Mouse (Mus musculus): ENCODE data around the gene Mitd1.

DNA sequence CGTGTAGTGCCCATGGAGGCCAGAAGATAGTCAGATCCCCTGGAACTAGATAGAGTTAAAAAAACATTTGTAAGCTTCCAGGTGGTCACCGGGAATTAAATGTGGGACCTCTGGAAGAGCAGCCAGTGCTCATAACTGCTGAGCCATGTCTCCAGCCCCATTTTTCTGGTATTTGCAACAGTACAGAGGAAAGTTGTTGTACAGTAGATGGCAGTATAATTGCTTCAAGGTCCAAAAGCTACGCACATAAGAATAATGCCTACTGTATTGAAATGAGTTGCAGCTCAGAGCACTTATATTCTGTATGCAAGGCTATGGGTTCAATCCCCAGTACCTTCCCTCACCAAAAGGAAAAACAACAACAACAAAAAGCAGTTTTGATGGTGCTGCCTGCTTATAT is 1.2 kb upstream of the Mitd1 start:
- TF ChIP-seq CTCF (conservative IDR thresholded peaks at IDR 0.05; ENCODE audit: insufficient read depth, insufficient read length, low read depth, low read length), result no peak
- TF ChIP-seq POLR2A (IDR thresholded peaks at IDR 0.05; ENCODE audit: low read depth, low read length), result no peak
